Mouse (Mus musculus) retina, adult 2 months (tissue): ENCODE measurements around the gene Ap1b1.

Experiments
- DNase-seq: peaks from one replicate; pipeline ENCODE4 v3.0.0-alpha.2; 2012; ENCODE audit warnings: low read depth, low spot score

Ap1b1 gene

GRCm38 (mm10) chr11:5035421-5035820, 48.8 kb downstream of the Ap1b1 start:
- no peak for DNase-seq

- DNase-seq = no peak
Measured at GRCm38 (mm10) chr11:5037146-5037854, 50.7 kb downstream of the Ap1b1 start.

- DNase-seq = no peak
Measured at GRCm38 (mm10) chr11:5040585-5040984, 54.0 kb downstream of the Ap1b1 start.

GRCm38 (mm10) chr11:5041144-5041780, 54.6 kb downstream of the Ap1b1 start:
- DNase-seq = no peak

- no peak for DNase-seq
Measured at GRCm38 (mm10) chr11:5042645-5043381, 56.2 kb downstream of the Ap1b1 start.

- DNase-seq = no peak
Measured at GRCm38 (mm10) chr11:5046321-5046926, 59.8 kb downstream of the Ap1b1 start.

- DNase-seq = no peak
Measured at GRCm38 (mm10) chr11:5051629-5052028, 65.0 kb downstream of the Ap1b1 start.

- no peak for DNase-seq
Measured at GRCm38 (mm10) chr11:5052200-5052854, 65.7 kb downstream of the Ap1b1 start.

- no peak for DNase-seq
Measured at GRCm38 (mm10) chr11:5054151-5054550, 67.5 kb downstream of the Ap1b1 start.

- DNase-seq = no peak
Measured at GRCm38 (mm10) chr11:5054874-5055273, 68.2 kb downstream of the Ap1b1 start.

GRCm38 (mm10) chr11:5055945-5056938, 69.6 kb downstream of the Ap1b1 start:
- no peak for DNase-seq

- no peak for DNase-seq
Measured at GRCm38 (mm10) chr11:5057064-5057463, 70.4 kb downstream of the Ap1b1 start.

- no peak for DNase-seq
Measured at GRCm38 (mm10) chr11:5057541-5057855, 70.9 kb downstream of the Ap1b1 start.

GRCm38 (mm10) chr11:5057856-5058641, 71.4 kb downstream of the Ap1b1 start, which contains the start of gene Rasl10a:
TSS of gene Rasl10a (plus strand) at chr11:5058128.
- DNase-seq = no peak

- no peak for DNase-seq
Measured at GRCm38 (mm10) chr11:5058783-5059182, 72.2 kb downstream of the Ap1b1 start.

GRCm38 (mm10) chr11:5059230-5059629, 72.6 kb downstream of the Ap1b1 start:
- DNase-seq = no peak

GRCm38 (mm10) chr11:5059704-5060156, 73.1 kb downstream of the Ap1b1 start:
- no peak for DNase-seq

- no peak for DNase-seq
Measured at GRCm38 (mm10) chr11:5060756-5061412, 74.3 kb downstream of the Ap1b1 start.
